Mouse (Mus musculus): ENCODE measurements around the gene Tmem178b.

The Tmem178b gene

GRCm38 (mm10) chr6:39917729-39918128, 44.7 kb downstream of the Tmem178b start:
- 56% methylated on average over 6 of the region's 6 CpGs for WGBS

- WGBS = 57% methylated on average over 6 of the region's 6 CpGs
Observed at GRCm38 (mm10) chr6:39919011-39919709, 46.1 kb downstream of the Tmem178b start.

- WGBS = 61% methylated on average over 10 of the region's 10 CpGs
Observed at GRCm38 (mm10) chr6:39926442-39926841, 53.4 kb downstream of the Tmem178b start.

DNA sequence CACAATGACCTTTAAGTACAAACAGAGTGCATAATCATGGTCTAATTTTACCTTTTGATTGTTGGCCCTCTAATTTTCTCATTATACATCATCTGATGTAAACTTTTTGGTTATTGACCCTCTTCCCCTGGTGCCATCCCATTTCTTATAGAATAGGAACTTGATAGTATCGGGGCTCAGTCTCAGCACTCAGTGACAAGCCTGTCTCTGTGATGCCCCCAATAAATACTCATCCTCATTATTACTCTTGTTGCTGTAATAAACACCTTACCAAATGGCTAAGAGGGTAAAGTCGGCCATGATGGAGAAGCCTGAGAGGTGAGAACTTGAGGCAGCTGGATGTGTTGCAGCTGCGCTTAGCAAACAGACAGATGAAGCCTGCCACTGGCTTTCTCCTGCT, 63.5 kb downstream of the Tmem178b start:
- WGBS = 86% methylated on average over 3 of the region's 3 CpGs

DNA sequence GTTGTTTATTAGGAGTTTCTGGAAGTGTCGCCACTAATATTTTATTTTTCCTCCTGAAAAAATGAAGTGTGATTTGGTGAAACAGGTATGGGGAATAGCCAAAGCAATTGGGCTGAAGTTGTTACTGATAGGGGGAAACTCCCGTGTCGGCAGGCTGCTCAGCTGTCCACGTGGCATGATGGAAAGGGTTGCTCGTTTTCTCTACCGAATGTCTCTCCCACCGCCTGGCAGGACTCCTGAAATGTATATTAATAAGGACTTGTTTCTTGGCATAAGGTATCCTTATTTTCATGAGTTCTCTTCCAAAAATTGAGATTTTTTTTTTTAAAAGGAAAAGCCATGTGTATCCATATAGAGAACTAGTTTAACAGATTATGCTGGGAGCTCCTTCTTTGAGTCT, 67.8 kb downstream of the Tmem178b start:
- 50% methylated on average over 7 of the region's 7 CpGs for WGBS

- WGBS = 73% methylated on average over 9 of the region's 9 CpGs
Observed at GRCm38 (mm10) chr6:39944854-39945253, 71.8 kb downstream of the Tmem178b start.

DNA sequence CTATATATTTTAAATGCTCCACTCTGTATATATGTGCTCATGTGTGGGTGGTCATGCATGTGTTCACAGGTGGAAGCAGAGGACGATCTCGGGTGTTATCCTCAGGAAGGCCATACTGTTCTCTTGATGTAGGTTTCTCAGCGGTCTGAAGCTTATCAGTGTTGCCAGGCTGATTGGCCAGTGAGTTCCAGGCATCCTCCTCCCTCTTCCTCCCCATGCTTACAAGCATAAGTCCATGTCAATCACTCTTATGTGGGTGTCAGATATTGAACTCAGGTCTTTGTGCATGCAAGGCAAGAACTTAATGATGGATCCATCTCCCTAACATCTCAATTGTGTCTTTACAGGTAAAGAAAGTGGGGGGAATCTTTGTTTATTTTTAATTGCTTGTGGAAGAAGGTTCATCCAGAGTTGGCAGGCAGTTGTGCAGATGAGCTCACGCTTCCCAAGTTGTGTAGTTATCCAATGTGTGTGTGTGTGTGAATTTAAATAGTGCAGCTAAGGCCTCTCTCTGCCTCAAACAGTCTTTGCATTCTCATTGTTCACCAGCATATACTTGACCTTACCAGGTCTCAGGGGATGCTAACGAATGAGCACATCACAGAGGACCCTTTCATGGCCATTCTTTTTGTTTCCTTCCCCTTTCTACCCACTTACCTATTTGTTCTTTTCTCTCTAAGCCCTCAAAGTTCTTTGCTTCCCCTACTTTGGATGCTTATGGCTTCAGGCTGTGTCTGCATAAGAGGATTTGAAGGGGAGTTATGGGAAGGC, 72.8 kb downstream of the Tmem178b start:
- WGBS = 47% methylated on average over 5 of the region's 5 CpGs

GRCm38 (mm10) chr6:39946601-39947000, 73.5 kb downstream of the Tmem178b start:
- 52% methylated on average over 4 of the region's 4 CpGs for WGBS

- WGBS = 49% methylated on average over 5 of the region's 5 CpGs
Observed at GRCm38 (mm10) chr6:39953951-39954350, 80.9 kb downstream of the Tmem178b start.

GRCm38 (mm10) chr6:39955211-39955610, 82.1 kb downstream of the Tmem178b start:
- WGBS = 79% methylated on average over 2 of the region's 2 CpGs

GRCm38 (mm10) chr6:39964606-39965005, 91.5 kb downstream of the Tmem178b start:
- WGBS = 54% methylated on average over 4 of the region's 4 CpGs

DNA sequence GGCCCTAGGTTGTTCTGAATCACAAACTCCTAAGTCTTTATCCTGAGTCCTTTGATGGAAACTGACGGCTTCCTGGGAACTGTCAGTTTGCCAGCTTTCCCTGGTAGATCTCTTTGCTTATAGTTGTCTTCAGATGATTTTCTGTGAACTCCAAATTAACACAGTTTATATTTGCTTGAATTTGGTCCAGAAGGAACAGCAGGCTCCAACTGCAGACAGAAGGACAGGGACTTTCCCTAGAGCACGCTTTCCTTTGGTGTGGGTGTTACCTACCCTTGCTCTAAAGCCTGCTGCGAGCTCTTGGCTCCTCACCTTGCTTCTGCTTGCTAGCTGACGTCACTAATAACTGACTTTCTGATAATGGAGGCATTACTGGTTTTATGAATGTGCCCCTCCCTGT, 105.9 kb downstream of the Tmem178b start:
- WGBS = 40% methylated on average over 4 of the region's 4 CpGs

- 82% methylated on average over 4 of the region's 4 CpGs for WGBS
Observed at GRCm38 (mm10) chr6:39990772-39991171, 117.7 kb downstream of the Tmem178b start.

DNA sequence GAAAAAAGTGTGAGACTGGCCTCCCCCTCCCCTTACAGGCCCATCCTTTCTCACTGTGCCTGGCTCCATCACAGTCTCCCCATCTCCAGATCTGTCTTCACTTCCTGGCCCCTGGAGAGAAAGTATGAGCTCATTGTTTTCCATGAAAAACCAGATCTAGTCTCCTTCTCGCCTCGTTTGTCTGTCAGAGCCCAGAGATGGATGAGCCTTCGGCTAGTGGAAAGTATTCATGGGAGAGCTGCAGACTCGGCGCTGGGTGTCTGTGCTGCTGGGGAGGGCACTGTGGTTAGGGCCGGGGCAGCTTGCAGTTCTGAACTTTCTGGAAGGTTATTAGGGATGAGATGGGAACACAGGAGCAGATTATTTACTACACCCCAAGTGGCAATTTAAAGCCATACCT, 118.9 kb downstream of the Tmem178b start:
- 59% methylated on average over 6 of the region's 6 CpGs for WGBS

GRCm38 (mm10) chr6:40006006-40006765, 133.1 kb downstream of the Tmem178b start:
- WGBS = 49% methylated on average over 11 of the region's 11 CpGs

GRCm38 (mm10) chr6:40008166-40008907, 135.3 kb downstream of the Tmem178b start:
- 40% methylated on average over 3 of the region's 3 CpGs for WGBS

DNA sequence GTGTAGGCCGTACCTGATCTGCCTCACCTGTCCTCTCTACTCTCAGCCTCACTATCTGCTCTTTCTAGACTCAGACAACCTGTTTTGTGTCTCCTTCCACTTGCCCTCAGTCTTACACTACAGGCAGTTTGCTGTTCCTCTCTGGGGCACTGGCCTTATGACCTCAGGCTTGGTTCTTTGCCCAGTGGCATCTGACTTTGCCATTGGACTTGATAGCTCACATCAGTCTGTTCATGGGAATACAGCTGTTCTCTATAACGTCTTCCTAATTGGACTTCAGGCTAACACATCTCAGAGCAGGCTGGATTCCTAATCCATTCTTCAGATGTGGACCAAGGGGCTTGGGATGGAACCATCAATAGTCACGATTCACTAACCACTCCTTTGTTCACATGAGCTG, 136.6 kb downstream of the Tmem178b start:
- WGBS = 50% methylated on average over 3 of the region's 3 CpGs

- WGBS = 86% methylated on average over 5 of the region's 5 CpGs
Observed at GRCm38 (mm10) chr6:40011066-40011465, 138.0 kb downstream of the Tmem178b start.

- 53% methylated on average over 5 of the region's 5 CpGs for WGBS
Observed at GRCm38 (mm10) chr6:40011609-40012008, 138.5 kb downstream of the Tmem178b start.

- WGBS = 51% methylated on average over 5 of the region's 5 CpGs
Observed at GRCm38 (mm10) chr6:40013407-40013806, 140.3 kb downstream of the Tmem178b start.

DNA sequence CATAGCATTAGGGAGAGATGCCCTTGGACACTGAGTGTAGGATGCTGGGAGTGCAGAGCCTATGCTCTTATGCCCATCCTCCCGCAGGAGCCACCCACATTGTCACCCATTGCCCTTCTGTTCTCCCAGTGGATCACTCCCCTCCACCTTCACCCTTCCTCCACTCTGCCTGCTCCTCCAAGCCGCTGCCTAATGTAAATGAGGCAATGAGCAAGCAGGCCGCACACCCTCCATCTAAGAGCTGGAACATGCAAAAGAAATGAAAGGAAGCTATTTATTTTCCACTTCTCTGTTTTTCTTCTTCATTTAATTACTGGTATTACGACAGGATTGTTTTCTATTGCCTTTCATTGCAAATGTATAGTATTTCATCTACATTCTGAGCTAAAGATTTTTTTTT, 142.1 kb downstream of the Tmem178b start:
- 28% methylated on average over 4 of the region's 4 CpGs for WGBS
